Mouse (Mus musculus) testis, adult 2 months (tissue): ENCODE results near the gene Gbgt1.

Experiments
- CTCF ChIP-seq: fragments of 200-500 bp; IDR thresholded peaks from 2 replicates; pipeline ENCODE4 v1.5.1; 2012; ENCODE audit warnings: low read depth, mild to moderate bottlenecking, inconsistent platforms, low read length, moderate library complexity; ENCODE audit not compliant: control insufficient read depth, insufficient read depth, insufficient replicate concordance
- POLR2A ChIP-seq: fragments of 200-500 bp; IDR thresholded peaks from 2 replicates; pipeline ENCODE4 v1.6.1; 2012; ENCODE audit warnings: low read depth, mild to moderate bottlenecking, inconsistent platforms, low read length, moderate library complexity; ENCODE audit not compliant: control insufficient read depth

DNA sequence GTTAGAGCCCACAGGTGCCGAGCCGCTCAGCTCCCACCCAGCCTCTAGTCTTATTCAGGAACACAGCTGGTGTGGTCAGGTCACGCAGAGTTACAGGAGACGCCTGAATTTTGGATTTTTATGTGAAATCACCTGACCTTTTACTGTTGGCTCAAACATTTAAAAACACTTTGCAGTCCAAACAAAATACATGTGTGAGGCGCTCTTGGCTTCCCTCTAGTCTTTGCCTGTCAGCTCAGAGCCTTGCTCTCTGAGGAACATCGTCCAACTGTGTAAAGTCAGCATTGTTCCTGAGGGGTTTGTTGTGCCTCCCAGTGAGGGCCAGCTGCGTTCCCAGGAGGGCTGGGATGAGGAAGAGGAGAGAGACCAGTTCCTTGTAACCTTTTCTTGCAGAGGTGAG, 33.6 kb downstream of the Gbgt1 start:
- TF ChIP-seq CTCF (no peak), POLR2A (no peak)
